In genomic region chr4:142077572-142078271, GRCm38 (mm10) we compare ENCODE assay signal across 9 mouse cellular contexts. TPM values are rescaled to one million over a fixed set of nuclear protein-coding genes. Genes with fewer than 3 reads are reported as not detected.
DNase-seq lines count a peak whose midpoint lies in the region; ATAC-seq and TF ChIP-seq lines count a peak whose summit lies in the region.
"Had no signal": no experiment of that assay in that cellular context is flagged by ENCODE, and none has a peak within 500 bp of the region (broad histone marks: within the 10 kb centered on the region; RNA-seq: fewer than 3 reads in every experiment).

No protein-coding gene starts in this region.

- H3K4me1 ChIP-seq in heart, postnatal 0 days (ENCODE audit: control insufficient read depth, insufficient read depth) = peaks cover 59% of the 10 kb centered on the region
- H3K4me1 ChIP-seq in limb, embryonic 15.5 days = peaks cover 59% of the 10 kb centered on the region

- DNase-seq in gastrocnemius, adult 2 months = peak; percentile 43
- no peak for DNase-seq in gastrocnemius, adult 18-20 months (ENCODE audit: low spot score)
- peak; percentile 26 for DNase-seq in thymus, postnatal 0 days (ENCODE audit: low spot score)
- no peak for DNase-seq in thymus, postnatal 14 days
- DNase-seq in heart, postnatal 0 days (ENCODE audit: low spot score) = peak; percentile 84
- peak; percentile 32 for DNase-seq in telencephalon, adult 2 months (ENCODE audit: low read depth, low spot score)
- DNase-seq in embryo, embryonic 11 days = no peak

- H3K4me3 ChIP-seq in gastrocnemius, adult 2 months = peak overlapping the region; percentile 36
- H3K4me3 ChIP-seq in heart, postnatal 0 days (ENCODE audit: low read depth, low read length) = no peak overlapping the region; the same call in 1 of the 2 replicates
- 0 out of 2 replicates have a peak overlapping the region, but pooled peaks have one; percentile 2 for H3K4me3 ChIP-seq in limb, embryonic 15.5 days
- H3K4me3 ChIP-seq: midbrain, embryonic 12.5 days had no signal

- intact Hi-C loops in gastrocnemius, adult 2 months (cut with DNase I) = no loop called here

- H3K36me3 ChIP-seq in heart, postnatal 0 days (replicated peaks; ENCODE audit: control insufficient read depth, insufficient read depth, low read length) = no peaks in the 10 kb centered on the region
- H3K36me3 ChIP-seq in limb, embryonic 15.5 days = no peaks in the 10 kb centered on the region
- H3K36me3 ChIP-seq: midbrain, embryonic 12.5 days had no signal

- no peak for TF ChIP-seq CTCF in gastrocnemius, adult 2 months (IDR thresholded peaks at IDR 0.05)
- no peak for TF ChIP-seq CTCF in heart, postnatal 0 days (IDR thresholded peaks at IDR 0.05; ENCODE audit: low read depth)

- H3K4me2 ChIP-seq in heart, postnatal 0 days (ENCODE audit: low read depth, low read length) = peak overlapping the region; percentile 35
- peak overlapping the region; percentile 27 for H3K4me2 ChIP-seq in limb, embryonic 15.5 days
- H3K4me2 ChIP-seq: midbrain, embryonic 12.5 days had no signal

- peak overlapping the region; percentile 34 for H3K9ac ChIP-seq in heart, postnatal 0 days (replicated peaks; ENCODE audit: low read depth, low read length)
- H3K9ac ChIP-seq in limb, embryonic 15.5 days = no peak overlapping the region
- H3K9ac ChIP-seq: midbrain, embryonic 12.5 days had no signal

- H3K9me3 ChIP-seq in heart, postnatal 0 days (replicated peaks; ENCODE audit: control insufficient read depth, low read length) = no peaks in the 10 kb centered on the region
- no peaks in the 10 kb centered on the region for H3K9me3 ChIP-seq in limb, embryonic 15.5 days
- H3K9me3 ChIP-seq: midbrain, embryonic 12.5 days had no signal

- 8% methylated on average over 18 of the region's 18 CpGs for WGBS in heart, postnatal 0 days
- WGBS in limb, embryonic 15.5 days = 21% methylated on average over 18 of the region's 18 CpGs

- peak overlapping the region; percentile 69 for H3K27ac ChIP-seq in gastrocnemius, adult 2 months
- peak overlapping the region; percentile 87 for H3K27ac ChIP-seq in heart, postnatal 0 days (ENCODE audit: low read depth)
- H3K27ac ChIP-seq in limb, embryonic 15.5 days = peak overlapping the region; percentile 71
- H3K27ac ChIP-seq: midbrain, embryonic 12.5 days had no signal

- H3K27me3 ChIP-seq in heart, postnatal 0 days (ENCODE audit: control insufficient read depth, insufficient read depth, low read length) = no peaks in the 10 kb centered on the region
- H3K27me3 ChIP-seq in limb, embryonic 15.5 days = peaks cover 6% of the 10 kb centered on the region; the same call in 1 of the 2 replicates

- no peak for TF ChIP-seq EP300 in heart, postnatal 0 days (IDR thresholded peaks at IDR 0.05; ENCODE audit: low read depth)

- ATAC-seq in heart, postnatal 0 days (ENCODE audit: insufficient read depth, low read depth) = peak; percentile 63
- ATAC-seq in limb, embryonic 15.5 days (ENCODE audit: insufficient number of reproducible peaks, low FRiP score, low TSS enrichment, low read depth) = peak; percentile 41; the same call in 1 of the 2 replicates

RNA-seq across cellular contexts. Expression of gene Tmem51, which starts 6.4 kb away (rescaled TPM):
- under 1 TPM; 0.66 to 0.75 TPM for total RNA-seq in gastrocnemius, adult 2 months (2021)
- total RNA-seq in gastrocnemius, adult 18-20 months (2021) = under 1 TPM; 0.48 to 0.88 TPM
- 13.4 and 14.8 TPM in 2 replicates for polyA plus RNA-seq in thymus, postnatal 0 days (2015; fragmentation: Nextera tagmentation; extraction: Ambion mirVana)
- 27.7 and 34.4 TPM in 2 replicates for total RNA-seq in heart, postnatal 0 days (2014; rRNA removed; ENCODE audit: low replicate concordance)
- 39.5 and 46.8 TPM in 2 replicates for polyA plus RNA-seq in heart, postnatal 0 days (2015; fragmentation: Nextera tagmentation; extraction: Ambion mirVana)
- polyA plus RNA-seq in limb, embryonic 15.5 days (2015; fragmentation: Nextera tagmentation; extraction: Ambion mirVana) = 26.1 and 26.8 TPM in 2 replicates

Comparison
In these comparisons a context has a peak if more than half of its experiments do, and no peak if none do; other contexts are left out.
1. DNase-seq: peak in gastrocnemius, adult 2 months (single experiment), thymus, postnatal 0 days (single experiment), heart, postnatal 0 days (single experiment) and telencephalon, adult 2 months (single experiment); none in gastrocnemius, adult 18-20 months (single experiment), thymus, postnatal 14 days (single experiment) and embryo, embryonic 11 days (single experiment).
2. RNA of gene Tmem51, which starts 6.4 kb away (total RNA-seq): 27.7 to 34.4 TPM in heart, postnatal 0 days; 0.48 to 0.88 TPM in gastrocnemius, adult 18-20 months and 0.66 to 0.75 TPM in gastrocnemius, adult 2 months; every median in the first group is over 10 times any median in the second.
3. Peak in every context shown above with its lines, with median percentiles within 50 percentile points of each other: H3K27ac ChIP-seq.